Mouse (Mus musculus): ENCODE data around the gene Plet1.
A peak's percentile ranks its signal among the peaks of the same experiment; 100 is the strongest.

DNA sequence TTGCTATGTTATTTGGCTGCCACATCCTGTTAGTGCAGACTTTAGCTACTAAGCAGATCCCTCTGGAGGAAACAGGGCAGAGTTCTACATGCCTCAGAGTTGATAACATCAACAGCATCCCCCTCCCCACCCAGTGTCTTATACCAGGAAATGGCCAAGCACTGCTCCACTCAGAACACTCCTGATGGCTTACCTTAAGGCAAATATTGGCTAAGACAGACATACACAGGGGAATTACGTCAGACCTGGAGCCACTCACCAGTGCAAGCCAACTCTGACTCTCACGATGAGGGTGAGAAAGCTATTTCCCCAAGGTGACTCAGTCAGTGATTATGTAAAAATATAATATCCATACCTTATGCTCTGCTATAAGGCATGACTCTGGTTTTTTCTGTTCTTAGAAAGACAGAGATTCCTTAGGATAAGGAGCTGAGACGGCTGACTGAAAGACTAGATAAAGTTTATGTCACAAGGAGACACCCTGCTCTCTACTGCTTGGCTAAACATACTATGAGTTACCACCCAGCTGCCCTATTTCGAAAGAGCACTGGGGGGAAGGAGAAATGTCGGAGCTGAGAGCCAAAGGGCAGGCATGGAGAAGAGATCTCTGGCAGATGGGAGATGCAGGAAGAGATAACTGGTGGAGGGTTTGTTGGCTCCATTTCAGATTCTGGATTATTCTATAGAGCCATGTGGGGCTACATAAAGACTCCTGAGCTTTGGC lies 23.8 kb upstream of the Plet1 start:
- TF ChIP-seq MAX (IDR thresholded peaks at IDR 0.05; ENCODE audit: low read length) (no peak), POLR2A (IDR thresholded peaks at IDR 0.05; ENCODE audit: low read depth, low read length) (no peak), CHD2 (IDR thresholded peaks at IDR 0.05; ENCODE audit: low read length) (no peak), E2F4 (IDR thresholded peaks at IDR 0.05; ENCODE audit: insufficient replicate concordance, low read depth, low read length) (no peak), CTCF (conservative IDR thresholded peaks at IDR 0.05 in 1 of 2, IDR thresholded peaks at IDR 0.05 in 1 of 2; ENCODE audit: low read depth in 2 of 2, low read length in 2 of 2) (no peak), RCOR1 (conservative IDR thresholded peaks at IDR 0.05; ENCODE audit: low read depth, low read length) (no peak), TBP (conservative IDR thresholded peaks at IDR 0.05; ENCODE audit: low read depth, low read length) (0 out of 2 replicates have a peak, but pooled peaks have one; percentile 19)

Measured in CH12.LX (cell line).